Mouse (Mus musculus): ENCODE results near the gene Prrx2. TPM values are rescaled to one million over a fixed set of nuclear protein-coding genes. Genes with fewer than 3 reads are reported as not detected.
A peak's percentile ranks its signal among the peaks of the same experiment; 100 is the strongest.

Gene Prrx2
- polyA plus RNA-seq, 1 experiment from 2014 or later: 1.9 TPM

DNA sequence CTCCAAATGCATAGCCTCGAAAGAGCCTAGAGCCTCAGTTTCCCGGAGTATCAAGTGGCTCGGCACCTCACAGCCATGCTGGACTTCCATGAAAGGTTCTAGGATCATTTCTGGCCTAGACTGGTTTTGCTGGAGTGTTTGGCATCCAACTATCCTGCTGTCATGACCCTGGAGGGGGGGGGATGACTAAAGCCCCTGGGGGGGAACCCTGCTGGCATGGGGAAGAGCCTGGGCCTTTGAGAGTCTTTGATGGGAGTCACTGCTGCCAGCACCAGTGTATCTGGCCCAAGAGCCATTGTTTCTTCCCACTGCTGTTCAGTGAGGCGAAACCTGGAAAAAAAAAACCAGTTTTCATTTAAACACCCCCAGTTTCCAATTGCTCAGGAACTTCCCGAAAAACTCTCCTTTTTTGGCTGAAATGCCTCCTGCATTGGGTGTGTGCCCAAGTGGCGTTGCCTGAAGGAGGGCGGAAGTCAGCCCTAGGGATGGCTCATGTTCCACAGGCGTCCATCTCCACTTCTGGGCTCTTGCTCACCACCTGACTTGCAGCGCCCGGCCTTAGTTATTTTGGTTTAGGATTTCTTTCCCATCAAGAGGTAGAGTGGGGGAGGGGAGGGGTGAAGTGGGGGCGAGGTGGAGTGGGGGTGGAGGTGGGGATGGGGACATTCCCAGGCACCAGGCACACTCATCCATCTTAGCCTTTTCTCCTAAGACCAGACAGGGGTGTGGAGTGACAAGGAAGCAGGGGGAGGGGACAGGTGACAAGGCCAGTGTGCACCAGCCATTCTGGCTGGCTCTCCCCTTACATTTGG is 41.1 kb downstream of the Prrx2 start:
- WGBS: 49% methylated on average over 11 of the region's 11 CpGs

GRCm38 (mm10) chr2:30879481-30879880 is 44.7 kb downstream of the Prrx2 start:
- Histone ChIP-seq H3K4me1 (replicated peaks; ENCODE audit: control insufficient read depth, insufficient read depth, low read length) (peaks cover 13% of the 10 kb centered on the region), H3K9me3 (ENCODE audit: control insufficient read depth, low read length) (no peaks in the 10 kb centered on the region), H3K36me3 (ENCODE audit: control insufficient read depth, insufficient read depth) (no peaks in the 10 kb centered on the region), H3K27me3 (replicated peaks; ENCODE audit: control insufficient read depth, insufficient read depth, low read length) (no peaks in the 10 kb centered on the region), H3K27ac (ENCODE audit: low read length) (no peak overlapping the region), H3K9ac (replicated peaks; ENCODE audit: low read depth, low read length) (no peak overlapping the region), H3K4me2 (ENCODE audit: low read length) (no peak overlapping the region), H3K4me3 (replicated peaks; ENCODE audit: low read length) (no peak overlapping the region)
- ATAC-seq: no peak
- 93% methylated on average over 15 of the region's 15 CpGs for WGBS

More for the DNA sequence above, 41.1 kb downstream of the Prrx2 start:
- Histone ChIP-seq H3K4me2 (ENCODE audit: low read length) (no peak overlapping the region), H3K27ac (ENCODE audit: low read length) (peak overlapping the region; percentile 44), H3K4me1 (replicated peaks; ENCODE audit: control insufficient read depth, insufficient read depth, low read length) (peaks cover 16% of the 10 kb centered on the region), H3K9ac (replicated peaks; ENCODE audit: low read depth, low read length) (no peak overlapping the region), H3K4me3 (replicated peaks; ENCODE audit: low read length) (no peak overlapping the region), H3K27me3 (replicated peaks; ENCODE audit: control insufficient read depth, insufficient read depth, low read length) (no peaks in the 10 kb centered on the region), H3K9me3 (ENCODE audit: control insufficient read depth, low read length) (no peaks in the 10 kb centered on the region), H3K36me3 (ENCODE audit: control insufficient read depth, insufficient read depth) (no peaks in the 10 kb centered on the region)
- no peak for ATAC-seq

DNA sequence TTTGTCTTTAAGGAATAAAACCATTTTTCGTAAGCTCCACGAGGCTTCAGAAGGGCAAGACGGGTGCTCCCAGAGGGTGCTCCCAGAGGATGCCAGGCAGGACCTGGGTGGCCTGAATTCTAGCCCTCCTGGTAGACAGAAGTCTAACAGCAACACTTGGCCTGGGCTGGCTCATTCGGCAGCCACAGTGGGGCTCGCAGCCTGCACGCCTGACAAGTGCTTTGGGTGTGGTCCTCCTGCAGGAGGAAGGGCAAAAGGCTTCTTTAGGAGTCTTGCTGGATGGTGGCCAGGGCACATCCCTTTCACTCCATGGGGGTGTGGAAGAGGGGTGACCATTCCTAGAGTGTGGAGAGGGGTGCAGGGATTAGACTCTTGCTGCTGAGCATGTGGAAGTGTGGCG is 46.4 kb downstream of the Prrx2 start:
- Histone ChIP-seq H3K4me3 (replicated peaks; ENCODE audit: low read length) (no peak overlapping the region), H3K27ac (ENCODE audit: low read length) (no peak overlapping the region), H3K4me1 (replicated peaks; ENCODE audit: control insufficient read depth, insufficient read depth, low read length) (0 out of 2 replicates have a peak, but pooled peaks cover 2% of the 10 kb centered on the region)

DNA sequence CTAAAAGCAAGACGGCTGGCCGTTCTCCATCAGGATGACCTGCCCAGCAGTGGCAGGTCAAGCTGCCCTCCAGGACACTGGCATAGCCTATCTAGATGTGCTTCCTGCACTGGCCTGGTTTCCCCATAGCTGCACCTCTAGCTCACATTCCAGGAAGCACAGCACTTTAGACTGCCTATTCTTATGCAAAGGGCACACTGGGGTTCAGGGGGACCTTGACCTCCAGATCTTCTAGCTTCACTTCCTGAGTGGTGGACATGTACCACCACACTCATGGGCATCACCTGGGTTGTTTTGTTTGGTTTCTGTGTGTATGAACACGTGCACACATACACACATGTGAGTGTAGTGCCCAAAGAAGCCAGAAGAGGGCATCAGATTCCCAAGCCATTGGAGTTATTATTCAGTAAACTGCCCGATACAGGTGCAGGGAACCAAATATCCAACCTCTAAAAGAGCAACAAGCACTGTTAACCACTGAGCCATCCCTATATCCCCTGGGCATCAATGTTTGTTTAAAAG is 50.1 kb downstream of the Prrx2 start:
- Histone ChIP-seq H3K36me3 (ENCODE audit: control insufficient read depth, insufficient read depth) (no peaks in the 10 kb centered on the region), H3K4me2 (ENCODE audit: low read length) (no peak overlapping the region), H3K27ac (ENCODE audit: low read length) (no peak overlapping the region), H3K4me3 (replicated peaks; ENCODE audit: low read length) (no peak overlapping the region), H3K4me1 (replicated peaks; ENCODE audit: control insufficient read depth, insufficient read depth, low read length) (no peaks in the 10 kb centered on the region), H3K9ac (replicated peaks; ENCODE audit: low read depth, low read length) (no peak overlapping the region), H3K9me3 (ENCODE audit: control insufficient read depth, low read length) (no peaks in the 10 kb centered on the region), H3K27me3 (replicated peaks; ENCODE audit: control insufficient read depth, insufficient read depth, low read length) (no peaks in the 10 kb centered on the region)
- ATAC-seq: no peak
- WGBS: 94% methylated on average over 4 of the region's 4 CpGs

More for the DNA sequence above, 46.4 kb downstream of the Prrx2 start:
- Histone ChIP-seq H3K4me2 (ENCODE audit: low read length) (no peak overlapping the region), H3K9me3 (ENCODE audit: control insufficient read depth, low read length) (no peaks in the 10 kb centered on the region), H3K36me3 (ENCODE audit: control insufficient read depth, insufficient read depth) (no peaks in the 10 kb centered on the region), H3K27me3 (replicated peaks; ENCODE audit: control insufficient read depth, insufficient read depth, low read length) (no peaks in the 10 kb centered on the region), H3K9ac (replicated peaks; ENCODE audit: low read depth, low read length) (no peak overlapping the region)
- WGBS: 85% methylated on average over 7 of the region's 7 CpGs
- ATAC-seq: no peak

- 37% methylated on average over 9 of the region's 9 CpGs for WGBS
- Histone ChIP-seq H3K4me3 (replicated peaks; ENCODE audit: low read length) (no peak overlapping the region), H3K9ac (replicated peaks; ENCODE audit: low read depth, low read length) (no peak overlapping the region), H3K36me3 (ENCODE audit: control insufficient read depth, insufficient read depth) (no peaks in the 10 kb centered on the region), H3K4me1 (replicated peaks; ENCODE audit: control insufficient read depth, insufficient read depth, low read length) (no peaks in the 10 kb centered on the region), H3K9me3 (ENCODE audit: control insufficient read depth, low read length) (no peaks in the 10 kb centered on the region), H3K27me3 (replicated peaks; ENCODE audit: control insufficient read depth, insufficient read depth, low read length) (no peaks in the 10 kb centered on the region), H3K27ac (ENCODE audit: low read length) (no peak overlapping the region; the same call in 1 of the 2 replicates), H3K4me2 (ENCODE audit: low read length) (no peak overlapping the region)
- no peak for ATAC-seq
Observed at GRCm38 (mm10) chr2:30885453-30886163, 50.8 kb downstream of the Prrx2 start.

- H3K9me3 ChIP-seq (ENCODE audit: control insufficient read depth, low read length): no peaks in the 10 kb centered on the region
- 4% methylated on average over 3 of the region's 3 CpGs for WGBS
- no peak overlapping the region for H3K27ac ChIP-seq (ENCODE audit: low read length)
- H3K9ac ChIP-seq (replicated peaks; ENCODE audit: low read depth, low read length): no peak overlapping the region
- no peaks in the 10 kb centered on the region for H3K36me3 ChIP-seq (ENCODE audit: control insufficient read depth, insufficient read depth)
- no peak overlapping the region for H3K4me2 ChIP-seq (ENCODE audit: low read length)
- no peak for ATAC-seq
- H3K4me3 ChIP-seq (replicated peaks; ENCODE audit: low read length): no peak overlapping the region
- no peaks in the 10 kb centered on the region for H3K27me3 ChIP-seq (replicated peaks; ENCODE audit: control insufficient read depth, insufficient read depth, low read length)
- H3K4me1 ChIP-seq (replicated peaks; ENCODE audit: control insufficient read depth, insufficient read depth, low read length): no peaks in the 10 kb centered on the region
Observed at GRCm38 (mm10) chr2:30891002-30891401, 56.2 kb downstream of the Prrx2 start.

GRCm38 (mm10) chr2:30893399-30893798 is 58.6 kb downstream of the Prrx2 start:
- no peak overlapping the region for H3K4me2 ChIP-seq (ENCODE audit: low read length)
- H3K27me3 ChIP-seq (replicated peaks; ENCODE audit: control insufficient read depth, insufficient read depth, low read length): no peaks in the 10 kb centered on the region
- no peak overlapping the region for H3K27ac ChIP-seq (ENCODE audit: low read length)
- no peaks in the 10 kb centered on the region for H3K36me3 ChIP-seq (ENCODE audit: control insufficient read depth, insufficient read depth)
- H3K4me3 ChIP-seq (replicated peaks; ENCODE audit: low read length): no peak overlapping the region
- no peak overlapping the region for H3K9ac ChIP-seq (replicated peaks; ENCODE audit: low read depth, low read length)
- 56% methylated on average over 6 of the region's 6 CpGs for WGBS
- no peak for ATAC-seq
- H3K9me3 ChIP-seq (ENCODE audit: control insufficient read depth, low read length): no peaks in the 10 kb centered on the region
- peaks cover 3% of the 10 kb centered on the region; the same call in 1 of the 2 replicates for H3K4me1 ChIP-seq (replicated peaks; ENCODE audit: control insufficient read depth, insufficient read depth, low read length)

DNA sequence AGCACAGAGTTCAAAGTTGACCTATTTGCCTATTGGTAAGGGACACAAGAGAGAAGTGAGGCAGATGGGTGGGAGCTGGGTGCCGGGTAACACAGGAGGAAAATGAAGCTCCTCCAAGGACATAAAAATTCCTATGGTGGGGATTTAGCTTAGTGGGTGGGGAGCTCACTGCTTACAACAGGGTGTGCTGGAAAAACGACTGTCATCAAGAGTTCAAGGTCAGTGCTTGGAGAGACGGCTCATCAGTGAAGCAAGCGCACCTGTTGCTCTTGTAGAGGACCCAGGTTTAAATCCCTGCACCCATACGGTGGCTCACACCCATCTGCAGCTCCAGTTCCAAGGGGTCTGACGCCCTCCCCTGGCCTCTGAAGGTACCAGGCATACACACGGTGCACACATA is 59.2 kb downstream of the Prrx2 start:
- no peaks in the 10 kb centered on the region for H3K36me3 ChIP-seq (ENCODE audit: control insufficient read depth, insufficient read depth)
- 81% methylated on average over 7 of the region's 7 CpGs for WGBS
- H3K27ac ChIP-seq (ENCODE audit: low read length): no peak overlapping the region
- ATAC-seq: no peak
- no peaks in the 10 kb centered on the region for H3K9me3 ChIP-seq (ENCODE audit: control insufficient read depth, low read length)
- H3K27me3 ChIP-seq (replicated peaks; ENCODE audit: control insufficient read depth, insufficient read depth, low read length): no peaks in the 10 kb centered on the region
- H3K9ac ChIP-seq (replicated peaks; ENCODE audit: low read depth, low read length): no peak overlapping the region
- H3K4me1 ChIP-seq (replicated peaks; ENCODE audit: control insufficient read depth, insufficient read depth, low read length): peaks cover 3% of the 10 kb centered on the region; the same call in 1 of the 2 replicates
- H3K4me3 ChIP-seq (replicated peaks; ENCODE audit: low read length): no peak overlapping the region
- H3K4me2 ChIP-seq (ENCODE audit: low read length): no peak overlapping the region

GRCm38 (mm10) chr2:30897291-30897690 is 62.5 kb downstream of the Prrx2 start:
- Histone ChIP-seq H3K27me3 (replicated peaks; ENCODE audit: control insufficient read depth, insufficient read depth, low read length) (no peaks in the 10 kb centered on the region), H3K27ac (ENCODE audit: low read length) (no peak overlapping the region), H3K36me3 (ENCODE audit: control insufficient read depth, insufficient read depth) (no peaks in the 10 kb centered on the region), H3K9ac (replicated peaks; ENCODE audit: low read depth, low read length) (no peak overlapping the region), H3K9me3 (ENCODE audit: control insufficient read depth, low read length) (no peaks in the 10 kb centered on the region), H3K4me1 (replicated peaks; ENCODE audit: control insufficient read depth, insufficient read depth, low read length) (peaks cover 3% of the 10 kb centered on the region; the same call in 1 of the 2 replicates), H3K4me3 (replicated peaks; ENCODE audit: low read length) (no peak overlapping the region), H3K4me2 (ENCODE audit: low read length) (no peak overlapping the region)
- ATAC-seq: no peak
- WGBS: 26% methylated on average over 6 of the region's 6 CpGs
